Mouse (Mus musculus): ENCODE measurements around the gene Fam178b. TPM values are rescaled to one million over a fixed set of nuclear protein-coding genes. Genes with fewer than 3 reads are reported as not detected.

The Fam178b gene
- polyA plus RNA-seq, 1 experiment from 2014 or later: 0.28 TPM

Small RNA genes within 50 kb of the gene (microRNA-seq; reads per million reads assigned to microRNA genes)
- not detected for gene Gm24133

Other genes with a start within 250 kb of the Fam178b start
- gene Lman2l, start 237.9 kb downstream of the Fam178b start, polyA plus RNA-seq (2015; fragmentation: Nextera tagmentation; extraction: Ambion mirVana): 62.9 and 67.6 TPM in 2 replicates
- 11.4 and 12.8 TPM in 2 replicates for gene Cnnm4, start 211.6 kb downstream of the Fam178b start, polyA plus RNA-seq (2015; fragmentation: Nextera tagmentation; extraction: Ambion mirVana)
- 4.3 and 5.0 TPM in 2 replicates for gene Cnnm3, start 171.3 kb downstream of the Fam178b start, polyA plus RNA-seq (2015; fragmentation: Nextera tagmentation; extraction: Ambion mirVana)
- 12.2 and 19.8 TPM in 2 replicates for gene Ankrd23, start 146.3 kb downstream of the Fam178b start, polyA plus RNA-seq (2015; fragmentation: Nextera tagmentation; extraction: Ambion mirVana)
- gene Gm42417, start 143.8 kb downstream of the Fam178b start, polyA plus RNA-seq (2015; fragmentation: Nextera tagmentation; extraction: Ambion mirVana): 0.30 and 0.57 TPM in 2 replicates
- gene Ankrd39, start 135.7 kb downstream of the Fam178b start, polyA plus RNA-seq (2015; fragmentation: Nextera tagmentation; extraction: Ambion mirVana): 31.0 and 33.8 TPM in 2 replicates
- gene Sema4c, start 124.8 kb downstream of the Fam178b start, polyA plus RNA-seq (2015; fragmentation: Nextera tagmentation; extraction: Ambion mirVana): 19.1 and 21.2 TPM in 2 replicates
- 711 and 823 TPM in 2 replicates for gene Cox5b, start 8.3 kb upstream of the Fam178b start, polyA plus RNA-seq (2015; fragmentation: Nextera tagmentation; extraction: Ambion mirVana)
- gene 4933424G06Rik, start 27.0 kb upstream of the Fam178b start, polyA plus RNA-seq (2015; fragmentation: Nextera tagmentation; extraction: Ambion mirVana): 0.14 and 0.98 TPM in 2 replicates
- gene Actr1b, start 31.2 kb upstream of the Fam178b start, polyA plus RNA-seq (2015; fragmentation: Nextera tagmentation; extraction: Ambion mirVana): 116 and 117 TPM in 2 replicates
- gene Zap70, start 78.6 kb upstream of the Fam178b start, polyA plus RNA-seq (2015; fragmentation: Nextera tagmentation; extraction: Ambion mirVana): 2.4 TPM in 2 replicates